Mouse (Mus musculus) forebrain, embryonic 14.5 days (tissue): ENCODE data around the gene Kcnc3. TPM values are rescaled to one million over a fixed set of nuclear protein-coding genes. Genes with fewer than 3 reads are reported as not detected.

Experiments used
- ATAC-seq: fragments of 200-750 bp; cut with Nextera tagmentation; 2 replicates; pipeline ENCODE4 v1.8.0; 2017; ENCODE audit warnings: mild to moderate bottlenecking, moderate library complexity
- DNase-seq: peaks from one replicate; pipeline ENCODE4 v3.0.0-alpha.2; 2015; ENCODE audit warnings: low spot score
- H3K27ac ChIP-seq: fragments of 300-500 bp; sonication (generic); 2 replicates; pipeline ENCODE4 v1.5.1; 2014; ENCODE audit warnings: low read depth, mild to moderate bottlenecking, control low read depth, low read length, moderate library complexity
- H3K27me3 ChIP-seq: fragments of 300-500 bp; sonication (generic); replicated peaks from 2 replicates; pipeline ENCODE4 v1.6.1; 2014; ENCODE audit warnings: low read length, control low read depth, mixed read lengths; ENCODE audit not compliant: control insufficient read depth, insufficient read depth
- H3K36me3 ChIP-seq: fragments of 300-500 bp; sonication (generic); 2 replicates; pipeline ENCODE4 v1.6.1; 2014; ENCODE audit warnings: low read length, control low read depth; ENCODE audit not compliant: control insufficient read depth, insufficient read depth
- H3K4me1 ChIP-seq: fragments of 300-500 bp; sonication (generic); 2 replicates; pipeline ENCODE4 v1.6.1; 2014; ENCODE audit warnings: antibody characterized with exemption, low read length, control low read depth; ENCODE audit not compliant: control insufficient read depth, insufficient read depth
- H3K4me2 ChIP-seq: fragments of 300-500 bp; sonication (generic); 2 replicates; pipeline ENCODE4 v1.6.1; 2014; ENCODE audit warnings: mild to moderate bottlenecking, control low read depth, low read length
- H3K4me3 ChIP-seq: fragments of 300-500 bp; sonication (generic); 2 replicates; pipeline ENCODE4 v1.5.1; 2014; ENCODE audit warnings: low read depth, low read length, control low read depth
- H3K9ac ChIP-seq: fragments of 300-500 bp; sonication (generic); 2 replicates; pipeline ENCODE4 v1.6.1; 2014; ENCODE audit warnings: mild to moderate bottlenecking, low read length, control low read depth, moderate library complexity
- H3K9me3 ChIP-seq: fragments of 300-500 bp; sonication (generic); replicated peaks from 2 replicates; pipeline ENCODE4 v1.6.1; 2016; ENCODE audit warnings: low read length, control low read depth, mixed read lengths; ENCODE audit not compliant: control insufficient read depth
- WGBS: fragments of 180-500 bp; shearing (Covaris S2); extraction: QIAGEN DNeasy Blood & Tissue Kit; methylation state at CpG from one replicate; pipeline ENCODE4 v1.1.7; 2014; 5-methylcytosine and 5-hydroxymethylcytosine counted together
- polyA plus RNA-seq: library from polyadenylated mRNA; unstranded; fragments of >200 nt; fragmentation: Nextera tagmentation; extraction: Ambion mirVana; gene quantifications from 2 replicates; pipeline ENCODE4 v1.2.1, GENCODE M21; 2014

Gene Kcnc3
- polyA plus RNA-seq, 1 experiment from 2014 or later, result 2.1 TPM

DNA sequence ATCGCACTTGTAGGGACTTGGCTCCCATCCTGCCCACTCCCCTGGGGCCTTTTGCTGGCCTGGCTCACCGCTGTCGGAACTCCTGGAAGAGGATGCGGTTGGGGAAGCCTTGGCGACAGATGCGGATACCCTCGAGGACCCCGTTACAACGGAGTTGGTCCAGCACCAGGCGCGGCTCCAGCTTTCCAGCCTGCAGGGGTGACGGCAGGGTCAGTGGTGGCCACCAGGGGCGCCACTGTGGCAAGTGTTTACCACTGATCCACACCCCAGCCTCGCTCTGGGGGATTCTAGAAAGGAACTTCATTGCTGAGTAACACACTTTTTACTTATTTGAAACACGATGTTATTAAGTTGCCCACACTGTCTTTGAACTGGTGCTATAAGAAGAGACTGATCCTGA lies 42.9 kb downstream of the Kcnc3 start:
- Histone ChIP-seq H3K4me3 (no peak overlapping the region), H3K36me3 (no peaks in the 10 kb centered on the region), H3K4me2 (no peak overlapping the region), H3K4me1 (no peaks in the 10 kb centered on the region), H3K9ac (no peak overlapping the region), H3K27me3 (peaks cover 9% of the 10 kb centered on the region), H3K9me3 (no peaks in the 10 kb centered on the region), H3K27ac (no peak overlapping the region)
- no peak for DNase-seq
- ATAC-seq, result no peak
- 13% methylated on average over 15 of the region's 15 CpGs for WGBS

DNA sequence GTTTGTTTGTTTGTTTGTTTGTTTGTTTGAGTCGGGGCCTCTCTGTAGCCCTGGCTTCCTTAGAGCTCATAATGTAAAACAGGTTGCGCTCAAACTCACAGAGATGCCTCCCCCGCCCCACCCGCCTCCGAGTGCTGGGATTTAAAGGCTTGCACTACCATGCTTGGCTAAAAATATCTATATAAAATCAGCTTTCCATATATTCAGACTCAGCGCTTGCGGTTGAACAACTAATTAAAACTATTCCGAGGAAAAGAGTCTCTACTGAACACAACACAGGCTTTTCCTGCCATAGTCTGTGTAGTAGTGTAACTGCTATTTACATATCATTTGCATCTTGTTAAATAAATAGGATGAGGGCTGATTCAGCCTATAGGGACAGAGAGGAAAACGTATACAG lies 46.2 kb downstream of the Kcnc3 start:
- WGBS, result 81% methylated on average over 9 of the region's 9 CpGs
- DNase-seq (no peak), ATAC-seq (no peak)
- no peak overlapping the region for H3K27ac ChIP-seq
- no peak overlapping the region for H3K9ac ChIP-seq
- H3K4me2 ChIP-seq, result no peak overlapping the region
- H3K4me3 ChIP-seq, result no peak overlapping the region
- peaks cover 23% of the 10 kb centered on the region for H3K27me3 ChIP-seq
- no peaks in the 10 kb centered on the region for H3K36me3 ChIP-seq
- no peaks in the 10 kb centered on the region for H3K4me1 ChIP-seq
- no peaks in the 10 kb centered on the region for H3K9me3 ChIP-seq

DNA sequence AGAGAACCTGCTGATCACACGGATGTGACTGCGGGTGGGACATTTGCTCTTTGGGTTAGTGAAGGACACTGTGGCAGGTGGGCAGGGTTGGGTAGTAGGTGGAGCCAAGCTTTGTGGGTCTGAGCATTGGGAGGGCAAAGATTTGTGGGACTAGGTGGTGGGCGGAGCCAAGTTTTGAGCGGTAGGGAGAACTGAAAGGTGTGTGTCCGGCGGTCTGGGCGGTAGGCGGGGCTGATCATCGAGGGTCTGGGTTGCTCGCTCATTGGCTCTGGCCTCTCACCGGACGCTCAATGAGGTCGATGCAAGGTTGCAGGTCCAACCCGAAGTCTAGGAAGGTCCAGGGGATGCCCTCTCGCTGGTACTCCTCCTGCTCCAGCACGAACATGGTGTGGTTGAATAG lies 48.2 kb downstream of the Kcnc3 start:
- Histone ChIP-seq H3K27me3 (peaks cover 23% of the 10 kb centered on the region), H3K4me2 (peak overlapping the region; percentile 6; the same call in 1 of the 2 replicates), H3K9ac (no peak overlapping the region), H3K4me1 (no peaks in the 10 kb centered on the region), H3K36me3 (no peaks in the 10 kb centered on the region), H3K27ac (no peak overlapping the region), H3K9me3 (no peaks in the 10 kb centered on the region), H3K4me3 (no peak overlapping the region)
- DNase-seq, result no peak
- 3% methylated on average over 16 of the region's 16 CpGs for WGBS
- no peak for ATAC-seq

DNA sequence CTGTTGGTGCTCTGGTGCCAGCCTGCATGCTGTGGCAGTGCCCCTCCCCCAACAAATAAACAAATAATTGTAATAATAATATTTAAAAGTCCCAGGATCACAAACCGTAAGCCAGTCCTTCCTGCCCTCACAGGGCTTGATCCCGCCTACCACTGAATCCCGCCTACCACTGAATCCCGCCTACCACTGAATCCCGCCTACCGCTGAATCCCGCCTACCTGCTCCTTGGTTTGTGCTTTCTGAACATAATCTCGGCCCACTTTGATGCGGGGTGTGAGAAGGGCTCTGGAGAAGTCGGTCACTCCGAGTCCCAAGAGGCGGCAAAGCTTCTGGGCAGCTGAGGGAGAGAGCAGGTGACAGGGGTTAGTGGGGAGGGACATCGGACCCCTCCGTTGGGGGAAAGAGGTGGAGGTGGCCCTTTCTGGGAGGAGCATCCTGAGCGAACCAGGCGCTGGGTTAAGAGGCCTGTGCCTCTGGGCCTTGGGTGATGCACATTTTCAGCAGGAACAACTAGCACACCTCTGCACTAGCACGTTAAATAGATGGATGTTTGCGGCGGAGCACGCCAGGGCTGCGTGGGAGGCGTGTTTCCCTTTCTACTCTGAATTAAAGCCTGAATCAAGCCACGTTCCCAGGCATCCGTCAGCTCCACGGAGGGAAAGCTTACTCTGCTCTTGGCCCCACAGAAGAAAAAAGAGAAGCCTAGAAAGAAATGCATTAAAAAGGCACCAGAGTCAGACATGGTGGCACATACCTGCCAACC lies 50.6 kb downstream of the Kcnc3 start:
- no peaks in the 10 kb centered on the region for H3K9me3 ChIP-seq
- no peak for DNase-seq
- H3K27me3 ChIP-seq, result peaks cover 34% of the 10 kb centered on the region
- no peak overlapping the region for H3K9ac ChIP-seq
- H3K36me3 ChIP-seq, result no peaks in the 10 kb centered on the region
- H3K4me2 ChIP-seq, result no peak overlapping the region
- no peak overlapping the region for H3K4me3 ChIP-seq
- peaks cover 2% of the 10 kb centered on the region; the same call in 1 of the 2 replicates for H3K4me1 ChIP-seq
- WGBS, result 20% methylated on average over 25 of the region's 25 CpGs
- ATAC-seq, result no peak
- H3K27ac ChIP-seq, result no peak overlapping the region

DNA sequence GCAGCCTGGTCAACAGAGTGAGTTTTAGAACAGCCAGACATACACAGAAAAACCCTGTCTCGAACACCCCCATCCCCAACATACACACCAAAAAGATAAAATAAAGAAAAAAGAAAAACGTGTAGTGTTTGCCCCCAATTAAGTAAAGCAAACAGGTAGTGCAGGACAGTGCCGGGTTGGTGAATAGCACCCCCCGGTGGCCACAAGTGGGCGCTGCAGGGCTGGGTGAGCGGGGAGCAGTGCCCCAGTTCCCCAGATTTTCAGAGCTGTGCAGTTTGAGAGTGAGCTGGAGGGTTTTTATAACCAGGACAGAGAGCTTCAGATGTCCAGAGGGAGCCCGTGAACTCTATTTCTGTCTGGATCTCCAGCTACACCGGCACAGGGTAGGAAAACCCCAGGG lies 51.4 kb downstream of the Kcnc3 start:
- no peak for DNase-seq
- peaks cover 34% of the 10 kb centered on the region for H3K27me3 ChIP-seq

DNA sequence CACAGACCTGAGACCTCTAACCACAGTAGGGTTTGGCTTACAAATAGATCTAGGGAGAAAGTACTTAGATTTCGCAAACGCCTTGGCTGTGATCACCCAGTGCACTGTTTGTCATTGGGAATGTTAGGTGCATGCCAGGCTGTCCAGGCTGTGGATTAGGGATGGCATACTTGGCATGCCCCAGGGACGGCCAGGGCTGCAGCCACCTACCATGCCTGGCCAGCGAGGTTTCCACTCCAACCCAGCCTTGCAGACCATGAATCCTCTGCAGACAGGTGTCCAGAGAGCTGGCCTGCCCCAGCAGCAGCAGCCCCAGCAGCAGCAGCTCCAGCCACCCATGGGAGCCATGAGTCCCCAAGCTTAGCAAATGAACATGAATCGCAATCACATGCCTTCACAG lies 54.8 kb downstream of the Kcnc3 start:
- WGBS, result 75% methylated on average over 5 of the region's 5 CpGs
- H3K4me3 ChIP-seq, result no peak overlapping the region
- no peak overlapping the region for H3K27ac ChIP-seq
- H3K4me1 ChIP-seq, result peaks cover 4% of the 10 kb centered on the region; the same call in 1 of the 2 replicates
- no peaks in the 10 kb centered on the region for H3K9me3 ChIP-seq
- ATAC-seq (no peak), DNase-seq (no peak)
- no peak overlapping the region for H3K9ac ChIP-seq
- peaks cover 18% of the 10 kb centered on the region for H3K27me3 ChIP-seq
- H3K4me2 ChIP-seq, result no peak overlapping the region
- no peaks in the 10 kb centered on the region for H3K36me3 ChIP-seq

More for the DNA sequence above, 51.4 kb downstream of the Kcnc3 start:
- no peak for ATAC-seq
- H3K9me3 ChIP-seq, result no peaks in the 10 kb centered on the region
- H3K9ac ChIP-seq, result no peak overlapping the region
- 34% methylated on average over 8 of the region's 8 CpGs for WGBS
- H3K27ac ChIP-seq, result no peak overlapping the region
- no peak overlapping the region for H3K4me3 ChIP-seq
- H3K4me2 ChIP-seq, result no peak overlapping the region
- H3K4me1 ChIP-seq, result peaks cover 4% of the 10 kb centered on the region; the same call in 1 of the 2 replicates
- no peaks in the 10 kb centered on the region for H3K36me3 ChIP-seq

- no peak overlapping the region for H3K9ac ChIP-seq
- peak overlapping the region; percentile 21; the same call in 1 of the 2 replicates for H3K4me2 ChIP-seq
- no peak overlapping the region for H3K27ac ChIP-seq
- DNase-seq (peak; percentile 72), ATAC-seq (0 out of 2 replicates have a peak, but pooled peaks have one; percentile 26)
- 12% methylated on average over 15 of the region's 15 CpGs for WGBS
- H3K36me3 ChIP-seq, result no peaks in the 10 kb centered on the region
- peaks cover 4% of the 10 kb centered on the region; the same call in 1 of the 2 replicates for H3K4me1 ChIP-seq
- H3K9me3 ChIP-seq, result no peaks in the 10 kb centered on the region
- peaks cover 14% of the 10 kb centered on the region for H3K27me3 ChIP-seq
- no peak overlapping the region for H3K4me3 ChIP-seq
Observed at GRCm38 (mm10) chr7:44645951-44646350, 55.5 kb downstream of the Kcnc3 start.

- DNase-seq, result peak; percentile 84
- Histone ChIP-seq H3K4me1 (peaks cover 4% of the 10 kb centered on the region; the same call in 1 of the 2 replicates), H3K4me2 (no peak overlapping the region), H3K9me3 (no peaks in the 10 kb centered on the region), H3K27ac (no peak overlapping the region), H3K9ac (no peak overlapping the region), H3K4me3 (no peak overlapping the region), H3K27me3 (peaks cover 10% of the 10 kb centered on the region), H3K36me3 (no peaks in the 10 kb centered on the region)
- no peak for ATAC-seq
- WGBS, result 51% methylated on average over 7 of the region's 7 CpGs
Observed at GRCm38 (mm10) chr7:44647042-44647724, 56.7 kb downstream of the Kcnc3 start.

DNA sequence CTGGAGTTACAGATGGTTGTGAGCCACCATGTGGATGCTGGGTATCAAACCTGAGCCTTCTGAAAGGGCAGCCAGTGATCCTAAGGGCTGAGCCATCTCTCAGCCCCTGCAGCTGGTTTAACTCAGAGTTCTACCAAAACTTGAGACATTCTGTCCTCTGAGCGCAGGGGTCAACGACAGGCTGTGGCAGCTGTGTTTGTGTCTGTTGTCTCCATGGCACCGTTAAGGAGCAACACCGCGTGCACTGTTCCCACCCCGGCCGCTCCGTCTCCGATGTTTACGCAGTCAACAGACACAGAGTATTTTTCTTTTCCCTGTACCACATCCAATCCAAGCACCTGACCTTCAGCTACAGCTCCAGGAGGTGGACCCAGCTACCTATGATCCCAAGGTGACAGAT lies 57.3 kb downstream of the Kcnc3 start:
- H3K4me2 ChIP-seq, result no peak overlapping the region
- ATAC-seq (no peak), DNase-seq (no peak)
- no peak overlapping the region for H3K9ac ChIP-seq
- peaks cover 10% of the 10 kb centered on the region for H3K27me3 ChIP-seq
- no peaks in the 10 kb centered on the region for H3K36me3 ChIP-seq
- 79% methylated on average over 10 of the region's 10 CpGs for WGBS
- no peaks in the 10 kb centered on the region for H3K9me3 ChIP-seq
- H3K4me1 ChIP-seq, result peaks cover 4% of the 10 kb centered on the region; the same call in 1 of the 2 replicates
- H3K27ac ChIP-seq, result no peak overlapping the region
- H3K4me3 ChIP-seq, result no peak overlapping the region
